Mouse (Mus musculus) monocyte, adult 5-6 weeks (primary cell): ENCODE results near the gene Ech1. TPM values are rescaled to one million over a fixed set of nuclear protein-coding genes. Genes with fewer than 3 reads are reported as not detected.

Source experiments
- ATAC-seq: fragments of 153-309, 156-312 bp; replicated peaks from 2 replicates; pipeline ENCODE4 v1.8.0; 2017; ENCODE audit warnings: mild to moderate bottlenecking; ENCODE audit not compliant: low TSS enrichment, insufficient number of reproducible peaks, severe bottlenecking, poor library complexity, low FRiP score
- total RNA-seq: library from RNA; stranded (forward); fragments of 200-1000, 200-491, 200-594 nt; gene quantifications from 3 replicates; pipeline ENCODE4 v1.2.3, GENCODE M21; 2017

Gene Ech1
- 48.7 to 61.1 TPM (median 56.4 TPM) in 3 replicates for total RNA-seq

DNA sequence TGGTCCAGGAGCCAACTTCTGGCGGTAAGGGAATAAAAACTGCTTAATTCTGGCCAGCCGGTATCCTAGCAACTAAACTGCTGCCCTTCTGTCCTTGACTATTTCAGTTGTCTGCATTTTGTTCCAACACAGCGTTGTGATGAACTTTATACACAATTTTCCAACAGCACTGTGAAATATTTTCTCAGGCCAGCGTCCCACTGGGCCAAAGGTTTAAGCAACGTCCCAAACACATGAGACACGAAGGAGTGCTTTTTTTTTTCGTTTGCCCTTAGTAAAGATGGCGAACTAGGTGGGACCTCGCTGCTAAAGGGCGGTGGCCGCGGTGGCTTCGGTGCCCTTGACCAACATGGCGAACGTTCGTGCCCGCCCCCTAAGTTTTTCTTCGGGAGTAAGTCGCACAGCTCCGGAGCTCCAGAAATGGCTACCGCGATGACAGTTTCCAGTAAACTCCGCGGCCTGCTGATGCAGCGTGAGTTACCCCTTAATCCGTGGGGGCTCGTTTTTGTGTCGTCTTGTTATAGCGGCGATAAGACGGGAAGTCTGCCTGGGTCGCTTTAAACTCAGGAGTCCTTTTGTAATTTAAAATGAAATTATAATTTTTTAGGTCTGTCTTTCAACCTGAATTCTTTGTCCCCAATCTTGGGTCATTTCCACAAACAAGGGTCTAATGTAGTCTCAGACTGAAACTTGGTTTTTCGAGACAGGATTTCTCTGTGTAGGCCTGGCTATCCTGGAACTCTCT is at the start of gene Ech1:
Ech1 (plus strand) TSS at position 277 of the 745 bp plus-strand sequence.
- peak; percentile 94 for ATAC-seq

DNA sequence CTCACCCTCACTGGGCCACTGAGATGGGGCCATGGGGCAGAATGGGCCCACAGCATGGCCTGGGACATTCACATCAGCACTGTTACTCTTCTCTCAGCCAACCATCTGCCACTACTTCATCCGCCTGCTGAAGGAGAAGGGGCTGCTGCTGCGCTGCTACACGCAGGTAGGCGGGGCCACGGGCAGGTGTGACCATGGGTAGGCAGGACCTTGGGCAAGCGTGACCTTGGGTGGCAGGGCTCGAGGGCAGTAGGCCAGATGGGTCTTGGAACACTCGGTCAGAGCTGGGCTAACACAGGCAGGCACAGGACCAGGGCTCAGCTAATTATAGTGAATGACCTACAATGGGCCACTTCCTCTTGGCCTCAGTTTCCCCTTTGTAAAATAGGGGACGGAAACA is 46.2 kb upstream of the Ech1 start:
- no peak for ATAC-seq

DNA sequence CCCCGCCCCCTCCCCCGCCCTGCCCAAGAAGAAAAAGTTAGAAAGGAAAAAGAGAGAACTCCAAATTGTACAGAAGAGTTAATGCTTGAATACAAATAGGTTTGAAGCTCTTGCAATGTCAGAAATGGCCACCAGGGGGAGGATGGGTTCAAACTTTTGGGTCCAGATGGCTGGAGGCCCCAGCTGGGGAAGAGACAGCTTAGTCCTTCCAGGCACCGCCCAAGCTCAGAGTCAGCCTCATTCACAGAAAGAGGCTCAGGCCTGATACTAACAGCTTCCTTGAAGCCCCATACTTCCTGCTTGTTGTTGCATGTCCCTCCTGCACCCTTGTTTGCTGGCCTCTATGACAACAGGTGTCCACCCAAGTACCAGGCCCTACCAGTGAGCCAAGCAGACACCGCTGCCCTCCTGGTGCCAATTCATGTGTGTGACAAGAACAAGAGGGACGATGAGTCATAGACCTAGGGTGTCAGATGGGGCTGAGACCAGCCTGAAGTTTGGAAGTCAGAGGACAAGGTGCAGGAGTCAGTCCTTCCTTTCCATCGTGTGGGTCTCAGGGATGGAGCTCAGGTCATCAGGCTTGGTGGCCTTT is 44.9 kb upstream of the Ech1 start:
- peak; percentile 87 for ATAC-seq

DNA sequence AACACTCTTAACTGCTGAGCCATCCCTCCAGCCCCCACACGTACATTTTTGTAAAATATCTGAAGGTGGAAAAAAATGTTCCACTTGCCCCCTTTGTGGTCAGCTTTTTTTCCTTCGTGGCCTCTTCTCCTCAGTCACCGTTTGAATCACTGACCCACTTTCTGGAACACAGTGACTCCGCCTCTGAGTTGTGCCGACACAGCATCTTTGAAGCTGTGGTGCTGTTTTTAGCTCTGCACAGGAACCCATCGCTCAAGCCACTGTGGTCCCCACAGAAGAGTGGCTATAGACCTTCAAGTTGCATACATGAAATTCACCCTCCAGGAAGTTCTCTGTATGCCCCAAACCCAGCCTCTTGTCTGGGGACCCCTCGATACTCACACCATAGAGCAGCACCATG is 44.2 kb upstream of the Ech1 start:
- ATAC-seq, result no peak

DNA sequence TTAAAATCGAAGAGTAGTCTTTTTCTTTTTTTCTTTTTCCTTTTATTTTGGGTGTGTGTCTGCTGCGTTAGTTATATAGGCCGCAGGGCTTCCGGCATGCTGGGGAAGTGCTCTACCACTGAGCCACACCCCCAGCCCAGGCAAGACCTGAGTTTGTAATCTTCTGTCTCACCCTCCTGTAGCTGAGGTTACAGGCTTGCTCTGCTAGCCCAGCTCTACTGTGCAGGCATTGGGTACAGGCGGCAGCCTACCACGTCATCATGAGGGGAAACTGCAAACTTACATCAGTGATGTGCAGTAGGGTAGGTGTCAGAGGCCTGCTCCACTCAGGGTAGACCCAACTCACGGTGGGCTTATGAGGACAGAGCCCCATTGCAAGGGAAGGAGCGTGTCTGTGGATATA is 43.8 kb upstream of the Ech1 start:
- peak; percentile 66 for ATAC-seq

DNA sequence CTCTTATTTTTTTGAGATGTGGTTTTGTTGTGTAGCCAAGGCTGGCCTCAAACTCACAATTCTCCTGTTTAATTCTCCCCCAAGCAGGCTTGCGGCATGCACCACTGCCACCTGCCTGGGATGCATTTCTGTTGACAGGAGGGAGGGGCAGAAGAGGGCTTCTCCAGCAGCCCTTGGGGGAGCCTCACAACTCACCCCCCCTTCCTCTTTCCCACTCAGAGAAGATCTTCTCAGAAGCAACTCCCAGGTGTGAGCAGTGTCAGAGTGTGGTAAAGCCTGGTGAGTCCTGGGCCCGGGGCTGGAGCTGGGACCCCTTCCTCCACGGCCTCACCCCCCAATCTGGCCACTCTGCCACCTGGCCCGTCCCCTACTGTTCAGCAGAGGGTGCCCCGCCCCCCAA is 39.9 kb upstream of the Ech1 start:
- ATAC-seq, result no peak

DNA sequence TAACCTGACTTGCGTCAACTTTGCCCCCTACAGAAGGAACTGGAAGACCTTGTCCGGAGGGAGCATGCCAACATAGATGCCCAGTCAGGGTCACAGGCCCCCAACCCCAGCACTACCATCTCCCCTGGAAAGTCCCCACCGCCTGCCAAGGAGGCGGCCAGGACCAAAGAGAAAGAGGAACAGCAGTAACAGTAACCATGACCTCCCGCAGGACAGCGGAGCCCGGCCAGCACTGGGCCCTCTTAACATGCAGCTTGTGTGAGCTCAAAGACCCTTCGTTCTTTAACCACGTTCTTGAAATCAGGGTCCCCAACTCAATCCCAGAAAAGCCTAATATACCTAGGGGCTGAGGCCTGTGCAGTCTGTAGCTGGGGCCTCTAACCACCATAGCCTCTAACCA is 37.1 kb upstream of the Ech1 start:
- ATAC-seq, result no peak

DNA sequence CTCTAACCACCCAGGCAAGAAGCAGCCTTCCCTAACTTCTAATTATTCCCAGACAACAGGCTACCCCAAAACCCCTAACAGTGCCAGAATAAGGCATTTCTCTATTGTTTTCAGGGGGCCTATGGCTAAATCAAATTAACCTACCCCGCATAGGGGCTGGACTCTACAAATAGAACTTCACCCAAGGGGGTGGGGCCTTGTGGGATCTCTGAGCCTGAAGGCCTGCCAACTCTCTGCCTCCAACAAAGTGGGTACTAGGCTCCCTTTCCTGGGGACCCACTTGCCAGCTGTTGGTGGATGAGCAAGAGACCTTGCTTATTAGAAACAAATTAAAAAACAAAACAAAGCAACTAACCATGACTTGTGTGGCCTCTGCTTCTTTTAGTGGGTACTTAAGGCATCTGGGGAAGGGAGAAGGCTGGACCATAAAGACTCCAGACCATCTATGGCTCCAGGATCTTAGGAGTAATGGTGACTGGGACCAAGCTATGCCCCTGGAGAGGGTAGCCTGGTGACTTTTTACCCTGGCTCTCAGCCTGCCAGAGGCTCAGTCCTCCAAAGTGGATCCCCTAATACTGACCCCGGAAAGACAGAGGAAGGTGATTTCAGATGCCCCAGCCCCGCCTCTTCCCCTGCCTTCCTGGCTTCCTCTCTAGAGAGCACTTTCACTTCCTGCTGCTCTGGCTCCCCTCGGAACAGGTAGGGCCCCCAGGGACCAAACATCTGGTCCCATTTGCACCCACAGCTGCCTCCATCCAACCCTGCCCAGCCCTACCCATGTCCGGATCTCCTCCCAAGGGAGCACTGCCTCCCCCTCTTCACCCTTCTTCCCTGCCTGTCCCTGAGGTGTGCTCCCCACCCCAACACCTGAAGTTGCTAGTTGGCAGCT is 36.5 kb upstream of the Ech1 start, which contains the start of gene Rinl:
Rinl (plus strand) TSS at position 663 of the 889 bp plus-strand sequence.
- ATAC-seq, result peak; percentile 40

DNA sequence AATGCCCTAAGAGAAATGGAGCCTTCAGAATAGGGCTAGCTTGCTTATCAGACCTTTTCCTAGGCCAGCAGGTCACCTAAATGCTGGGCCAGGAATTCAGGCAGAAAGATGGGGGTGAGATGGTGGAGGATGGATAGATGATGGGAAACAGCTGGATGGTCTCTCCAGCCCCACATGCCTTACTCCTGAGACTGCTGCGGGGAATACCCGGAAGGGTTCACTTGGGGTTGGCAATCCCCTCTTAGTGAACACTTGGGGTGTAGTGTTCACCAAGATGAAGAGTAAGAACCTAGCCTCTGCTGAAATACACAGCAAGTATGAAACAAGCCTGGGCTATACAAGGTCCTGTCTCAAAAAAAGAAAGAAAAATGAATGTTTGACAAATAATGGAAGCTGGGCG is 35.8 kb upstream of the Ech1 start:
- no peak for ATAC-seq

DNA sequence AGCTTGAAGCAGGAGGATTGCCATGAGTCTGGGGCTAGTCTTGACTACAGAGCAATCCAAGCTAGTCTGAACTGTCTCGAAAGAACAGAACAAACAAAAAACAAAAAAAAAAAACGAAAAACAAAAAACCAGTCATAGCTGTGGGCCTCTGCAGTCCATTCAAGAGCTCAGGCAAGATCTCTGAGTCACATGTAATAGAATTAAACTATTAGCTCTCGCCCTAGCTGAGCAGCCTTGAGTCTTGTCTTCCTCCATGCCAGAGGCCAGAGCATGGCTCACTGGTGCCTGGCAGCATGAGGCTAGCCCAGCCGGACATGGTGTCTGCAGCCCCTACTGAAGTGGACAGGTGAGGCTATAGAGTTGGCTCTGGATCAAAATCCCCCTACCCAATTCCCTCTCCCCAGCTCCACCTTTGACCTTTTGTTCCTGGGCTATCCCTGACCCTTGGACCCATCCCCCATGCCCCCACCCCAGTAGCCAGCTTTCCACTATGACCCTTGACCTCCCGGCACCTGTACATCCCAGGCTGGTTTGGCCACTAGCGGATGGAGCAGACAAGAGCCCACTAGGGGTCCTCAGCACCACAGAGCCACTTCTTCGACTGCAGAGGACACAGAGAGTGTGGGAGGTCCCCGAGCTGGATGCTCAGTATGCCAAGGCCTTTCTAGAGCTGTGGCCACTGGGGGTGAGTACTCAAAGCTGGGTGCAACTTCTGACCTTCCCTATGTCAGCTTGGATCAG is 34.8 kb upstream of the Ech1 start:
- no peak for ATAC-seq

DNA sequence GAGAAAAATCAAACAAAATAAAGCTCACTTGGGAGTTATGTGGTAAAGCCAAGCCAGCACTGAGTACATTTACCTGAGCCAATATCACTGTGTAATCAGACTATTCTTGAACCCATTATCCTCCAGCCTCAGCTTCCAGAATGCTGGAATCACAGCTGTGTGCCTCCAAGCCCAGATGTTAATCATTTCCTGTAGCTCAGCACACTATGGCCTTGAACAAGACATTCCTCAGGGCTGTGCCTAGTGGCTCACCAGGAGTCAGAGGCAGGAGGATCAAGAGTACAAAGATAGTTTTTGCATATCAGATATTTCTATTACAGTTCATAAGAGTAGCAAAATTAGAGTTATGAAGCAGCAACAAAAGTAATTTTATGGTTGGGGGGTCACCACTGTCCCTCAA is 33.3 kb upstream of the Ech1 start:
- ATAC-seq, result no peak

DNA sequence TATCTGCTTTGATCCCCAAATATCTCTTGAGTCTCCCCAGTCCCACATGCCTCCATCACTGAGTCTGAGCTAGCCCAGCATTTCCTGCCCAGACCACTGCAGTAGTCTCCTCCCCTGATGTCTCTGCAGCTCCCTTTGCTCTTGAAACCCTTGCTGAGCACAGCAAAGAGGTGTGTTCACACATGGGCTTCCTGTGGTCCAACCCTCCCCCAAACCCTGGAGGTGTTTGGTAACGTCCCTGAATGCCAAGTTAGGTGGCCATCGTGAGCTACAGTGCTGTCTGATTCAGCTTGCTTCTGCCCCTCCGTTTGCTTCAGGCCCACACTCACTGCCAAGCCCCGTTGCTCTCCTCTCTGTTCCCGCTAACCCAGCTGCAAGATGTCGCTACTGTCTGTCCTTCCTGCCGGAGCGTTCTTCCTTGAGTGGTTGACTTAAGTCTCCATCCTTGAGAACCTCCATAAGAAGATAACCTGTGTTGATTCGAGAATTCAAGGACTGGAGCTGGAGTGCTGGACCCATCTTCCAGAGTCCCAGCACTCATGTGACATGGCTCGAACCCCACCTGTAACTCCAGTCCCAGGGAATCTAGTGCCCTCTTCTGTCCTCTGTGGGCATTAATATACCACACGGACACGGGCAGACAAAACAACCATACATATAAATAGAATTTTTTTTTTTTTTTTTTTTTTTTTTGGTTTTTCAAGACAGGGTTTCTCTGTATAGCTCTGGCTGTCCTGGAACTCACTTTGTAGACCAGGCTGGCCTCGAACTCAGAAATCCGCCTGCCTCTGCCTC is 32.4 kb upstream of the Ech1 start:
- ATAC-seq, result peak; percentile 32

DNA sequence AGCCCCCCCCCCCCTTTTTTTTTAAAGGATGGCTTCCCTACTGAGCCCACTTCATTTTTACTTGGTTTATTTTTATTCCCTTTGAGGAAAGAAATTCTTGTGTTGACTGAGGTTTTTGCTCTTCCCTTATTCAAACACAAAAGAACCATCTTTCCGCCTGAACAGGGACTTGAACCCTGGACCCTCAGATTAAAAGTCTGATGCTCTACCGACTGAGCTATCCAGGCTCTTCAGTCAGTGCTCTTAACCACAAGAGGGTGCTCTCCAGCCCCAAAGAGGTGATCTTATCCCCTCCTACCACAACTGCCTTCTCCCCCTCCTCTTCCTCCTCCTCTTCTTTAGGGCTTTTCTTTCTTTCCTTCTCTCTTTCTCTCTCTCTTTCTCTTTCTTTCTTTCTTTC is 31.2 kb upstream of the Ech1 start:
- ATAC-seq, result no peak

DNA sequence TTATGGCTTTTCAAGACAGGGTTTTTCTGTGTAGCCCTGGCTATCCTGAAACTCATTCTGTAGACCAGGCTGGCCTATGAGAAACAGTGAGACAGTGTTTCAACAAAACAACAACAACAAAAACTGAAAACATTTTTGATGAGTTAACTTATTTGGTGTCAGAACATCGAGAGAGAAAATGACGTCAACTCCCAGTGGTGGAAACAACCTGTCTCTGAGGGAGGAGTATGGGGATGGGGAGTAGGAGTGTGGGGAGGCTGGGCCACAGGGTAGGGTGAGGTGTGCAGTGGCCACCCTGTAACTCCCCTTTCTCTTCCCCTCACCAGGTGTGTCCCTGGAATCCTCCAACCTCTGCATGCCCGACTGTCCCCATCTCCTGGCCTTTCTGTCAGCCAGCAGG is 30.5 kb upstream of the Ech1 start:
- ATAC-seq, result no peak

DNA sequence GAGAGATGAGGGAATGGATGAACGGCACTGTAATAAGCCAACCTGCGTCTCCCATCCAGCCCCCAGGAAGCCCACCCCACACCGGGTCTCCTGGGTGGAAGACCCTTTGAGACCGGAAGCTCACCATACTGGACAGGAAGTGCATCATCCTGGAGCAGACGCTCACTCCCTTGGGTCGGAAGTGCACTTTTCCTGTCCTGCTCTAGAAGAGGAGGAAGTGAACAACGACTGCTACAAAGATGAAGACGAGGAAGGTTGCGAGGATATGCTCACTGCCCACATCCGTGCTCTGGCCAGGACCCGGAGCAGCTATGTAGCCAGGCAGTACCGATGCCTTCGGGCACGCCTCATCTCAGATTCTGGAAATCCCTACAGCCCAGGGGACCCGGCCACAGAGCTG is 29.2 kb upstream of the Ech1 start:
- ATAC-seq, result peak; percentile 50

DNA sequence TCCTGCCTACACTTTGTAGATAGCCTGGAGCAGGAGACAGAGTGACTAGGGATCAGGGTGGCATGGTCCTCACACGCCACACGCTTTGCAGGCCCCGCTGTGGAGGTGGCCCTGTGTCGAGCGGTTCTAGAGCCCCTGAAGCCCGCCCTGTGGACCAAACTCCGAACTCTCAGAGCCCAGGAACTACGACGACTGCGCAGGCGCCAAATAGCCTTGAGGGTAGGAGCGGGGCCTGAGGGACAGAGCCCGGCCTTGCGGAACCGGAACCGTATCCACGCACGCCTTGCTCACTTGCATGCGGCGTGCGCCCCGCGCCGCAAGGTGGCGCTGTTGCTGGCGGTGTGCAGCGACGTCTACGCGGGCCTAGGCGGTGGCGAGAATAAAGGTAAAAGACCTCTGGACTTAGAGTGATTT is 28.4 kb upstream of the Ech1 start:
- ATAC-seq, result peak; percentile 76

DNA sequence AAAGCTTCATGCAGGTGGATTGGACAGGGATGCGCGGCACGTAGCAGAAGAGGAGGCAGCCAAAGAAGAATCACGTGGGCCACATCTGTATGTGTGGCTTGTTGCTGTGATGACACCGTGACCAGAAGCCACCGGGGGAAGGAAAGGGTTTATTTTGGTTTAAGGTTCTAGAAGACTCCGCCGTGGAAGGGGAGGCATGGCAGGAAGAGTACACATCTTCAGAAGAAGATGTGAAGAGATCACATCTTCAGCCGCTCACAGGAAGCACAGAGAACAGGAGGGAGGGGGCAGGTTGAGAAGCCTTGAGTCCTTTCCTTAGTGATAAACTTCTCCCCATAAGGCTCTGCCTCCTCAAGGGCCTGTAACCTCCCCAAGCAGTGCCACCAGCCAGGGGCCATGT is 25.0 kb upstream of the Ech1 start:
- ATAC-seq, result no peak

DNA sequence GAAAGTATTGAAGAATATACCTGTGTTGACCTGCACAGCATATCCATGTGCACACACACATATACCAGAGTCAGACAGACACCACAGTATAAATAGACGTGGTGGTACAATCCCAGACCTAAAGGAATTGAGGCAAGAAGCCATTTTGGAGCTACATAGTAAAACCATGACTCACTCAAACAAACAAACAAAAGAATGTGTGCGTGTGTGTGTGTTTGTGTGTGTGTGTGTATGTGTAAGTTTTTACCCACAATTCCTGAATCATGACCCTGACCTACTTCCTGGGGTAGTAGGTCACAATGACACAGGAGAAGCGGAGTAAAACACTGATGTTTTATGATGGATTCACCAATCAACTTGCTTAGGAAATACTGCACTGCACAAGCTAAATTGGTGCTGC is 23.6 kb upstream of the Ech1 start:
- no peak for ATAC-seq
